8 mouse cellular contexts compared by ENCODE assay signal in the genomic region with DNA sequence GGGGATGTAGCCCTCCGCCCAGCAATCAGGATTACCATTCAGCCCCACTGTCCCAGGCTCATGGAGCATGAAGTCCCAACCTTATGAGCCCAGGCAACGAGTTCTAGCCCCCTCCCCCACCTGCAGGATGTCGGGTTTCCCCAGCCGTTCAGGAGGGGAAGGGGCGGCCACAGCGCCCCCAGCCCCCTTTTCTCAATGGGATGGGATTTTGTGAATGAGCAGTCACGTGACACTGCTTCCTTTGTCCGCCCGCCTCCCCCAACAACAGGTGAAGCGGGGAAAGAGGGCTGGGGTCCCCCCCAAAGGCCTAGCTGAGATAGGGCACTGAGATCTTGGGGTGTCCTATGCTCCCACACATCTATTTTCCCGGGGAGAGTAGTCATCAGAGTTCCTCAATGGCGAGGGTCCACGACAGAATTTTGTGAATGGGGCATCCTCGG. TPM values are rescaled to one million over a fixed set of nuclear protein-coding genes. Genes with fewer than 3 reads are reported as not detected.
DNase-seq lines count a peak whose midpoint lies in the region; ATAC-seq and TF ChIP-seq lines count a peak whose summit lies in the region.

No protein-coding gene starts in this region.

- H3K27me3 ChIP-seq in heart, embryonic 13.5 days (replicated peaks), result peaks cover 68% of the 10 kb centered on the region
- H3K27me3 ChIP-seq in CH12.LX (replicated peaks), result no peaks in the 10 kb centered on the region
- H3K27me3 ChIP-seq in hindbrain, embryonic 15.5 days, result peaks cover 29% of the 10 kb centered on the region
- H3K27me3 ChIP-seq in midbrain, embryonic 16.5 days (ENCODE audit: control insufficient read depth, insufficient read depth, low read depth, low read length), result peaks cover 28% of the 10 kb centered on the region

- TF ChIP-seq RAD21 in CH12.LX (IDR thresholded peaks at IDR 0.05; ENCODE audit: low read depth, low read length), result no peak

- no peaks in the 10 kb centered on the region for H3K79me2 ChIP-seq in CH12.LX (replicated peaks; ENCODE audit: control insufficient read depth, extremely low read depth, insufficient read depth, poor library complexity, severe bottlenecking)

- under 1% methylated on average over 14 of the region's 14 CpGs for WGBS in heart, embryonic 13.5 days
- whole genome bisulfite sequencing in hindbrain, embryonic 15.5 days, result under 1% methylated on average over 14 of the region's 14 CpGs
- WGBS in midbrain, embryonic 16.5 days, result 0% methylated on average over 12 of the region's 14 CpGs

- peaks cover 13% of the 10 kb centered on the region for H3K36me3 ChIP-seq in heart, embryonic 13.5 days
- H3K36me3 ChIP-seq in CH12.LX (replicated peaks in 1 of 2; ENCODE audit: control insufficient read depth in 1 of 2, insufficient read depth in 1 of 2, low read length in 1 of 2), result peaks cover 21 to 45% of the 10 kb centered on the region in 2 experiments
- peaks cover 20% of the 10 kb centered on the region for H3K36me3 ChIP-seq in hindbrain, embryonic 15.5 days
- peaks cover under 1% of the 10 kb centered on the region for H3K36me3 ChIP-seq in midbrain, embryonic 16.5 days (ENCODE audit: control insufficient read depth, insufficient read depth, low read length)

- intact Hi-C loops in heart, postnatal 14 days (cut with DNase I), result no loop called here

- peak overlapping the region; percentile 78 for H3K9ac ChIP-seq in heart, embryonic 13.5 days
- H3K9ac ChIP-seq in CH12.LX (ENCODE audit: insufficient read depth, low read depth), result peak overlapping the region; percentile 75
- peak overlapping the region; percentile 68 for H3K9ac ChIP-seq in hindbrain, embryonic 15.5 days
- H3K9ac ChIP-seq in midbrain, embryonic 16.5 days (ENCODE audit: low read depth, low read length), result peak overlapping the region; percentile 80

- peaks cover 45% of the 10 kb centered on the region for H3K4me1 ChIP-seq in heart, embryonic 13.5 days
- peaks cover 14 to 40% of the 10 kb centered on the region in 2 experiments for H3K4me1 ChIP-seq in CH12.LX (ENCODE audit: control insufficient read depth in 1 of 2, insufficient read depth in 2 of 2)
- H3K4me1 ChIP-seq in hindbrain, embryonic 15.5 days (replicated peaks), result peaks cover 34% of the 10 kb centered on the region
- peaks cover 22% of the 10 kb centered on the region for H3K4me1 ChIP-seq in midbrain, embryonic 16.5 days (ENCODE audit: control insufficient read depth, insufficient read depth, low read length)

- TF ChIP-seq POLR2A in CH12.LX (IDR thresholded peaks at IDR 0.05; ENCODE audit: low read depth, low read length), result no peak

- TF ChIP-seq EP300 in CH12.LX (IDR thresholded peaks at IDR 0.05; ENCODE audit: low read length), result no peak

- DNase-seq in heart, postnatal 14 days, result no peak
- DNase-seq in CH12.LX (ENCODE audit: extremely low read depth), result no peak
- DNase-seq in cerebellum, adult 9-10 months, result peak; percentile 69
- no peak for DNase-seq in urinary bladder, postnatal 25 days (ENCODE audit: low spot score)
- DNase-seq in left cerebral cortex, adult 11 months (ENCODE audit: low spot score), result no peak

- dilution Hi-C loops in CH12.LX (cut with MboI; ENCODE audit: extremely low pct_ligation_motif_present, extremely low pct_unique_long_range_greater_than_20kb, low sequenced_read_pairs), result no loop called here

- ATAC-seq in heart, embryonic 13.5 days (ENCODE audit: extremely low read depth, insufficient number of reproducible peaks, low FRiP score, low TSS enrichment), result no peak
- ATAC-seq in hindbrain, embryonic 15.5 days (ENCODE audit: low FRiP score, low read depth), result peak; percentile 20; the same call in 1 of the 2 replicates
- peak; percentile 20 for ATAC-seq in midbrain, embryonic 16.5 days

- peak overlapping the region; percentile 62 for H3K4me3 ChIP-seq in heart, embryonic 13.5 days
- H3K4me3 ChIP-seq in CH12.LX (replicated peaks in 1 of 3; ENCODE audit: low read depth in 2 of 3, low read length in 2 of 3, poor library complexity in 1 of 3), result peak overlapping the region; percentile 66 to 85 (median 76)
- peak overlapping the region; percentile 81 for H3K4me3 ChIP-seq in hindbrain, embryonic 15.5 days
- H3K4me3 ChIP-seq in midbrain, embryonic 16.5 days (ENCODE audit: low read depth, low read length), result peak overlapping the region; percentile 75

- no peak for TF ChIP-seq CTCF in CH12.LX (conservative IDR thresholded peaks at IDR 0.05 in 1 of 2, IDR thresholded peaks at IDR 0.05 in 1 of 2; ENCODE audit: low read depth in 2 of 2, low read length in 2 of 2)

- in situ Hi-C loops in CH12.LX (cut with MboI; ENCODE audit: low pct_ligation_motif_present, low pct_unique_long_range_greater_than_20kb, low sequenced_read_pairs), result no loop called here

- H3K27ac ChIP-seq in heart, embryonic 13.5 days (replicated peaks), result 0 out of 2 replicates have a peak overlapping the region, but pooled peaks have one; percentile 72
- H3K27ac ChIP-seq in CH12.LX (ENCODE audit: insufficient read depth, low read depth), result no peak overlapping the region; the same call in 1 of the 2 replicates
- peak overlapping the region; percentile 91 for H3K27ac ChIP-seq in hindbrain, embryonic 15.5 days (replicated peaks)
- peak overlapping the region; percentile 91 for H3K27ac ChIP-seq in midbrain, embryonic 16.5 days (ENCODE audit: low read length)

- H3K9me3 ChIP-seq in heart, embryonic 13.5 days, result no peaks in the 10 kb centered on the region
- no peaks in the 10 kb centered on the region for H3K9me3 ChIP-seq in CH12.LX (replicated peaks; ENCODE audit: low read length)
- no peaks in the 10 kb centered on the region for H3K9me3 ChIP-seq in hindbrain, embryonic 15.5 days
- no peaks in the 10 kb centered on the region for H3K9me3 ChIP-seq in midbrain, embryonic 16.5 days (replicated peaks; ENCODE audit: control insufficient read depth, low read length, poor library complexity, severe bottlenecking)

- peak overlapping the region; percentile 74 for H3K4me2 ChIP-seq in heart, embryonic 13.5 days
- H3K4me2 ChIP-seq in CH12.LX (ENCODE audit: insufficient read depth, low read depth, poor library complexity, severe bottlenecking), result peak overlapping the region; percentile 84
- H3K4me2 ChIP-seq in hindbrain, embryonic 15.5 days, result peak overlapping the region; percentile 65
- H3K4me2 ChIP-seq in midbrain, embryonic 16.5 days (ENCODE audit: low read length), result peak overlapping the region; percentile 61

TF ChIP-seq in CH12.LX, 34 proteins besides CTCF, POLR2A, EP300 and RAD21 (continues in another document):
- peak; percentile 65 for TF ChIP-seq USF1 (IDR thresholded peaks at IDR 0.05; ENCODE audit: low read depth, low read length)
- no peak for TF ChIP-seq HCFC1 (IDR thresholded peaks at IDR 0.05; ENCODE audit: low read depth, low read length)
- peak; percentile 42 for TF ChIP-seq USF2 (conservative IDR thresholded peaks at IDR 0.05; ENCODE audit: low read depth, low read length)
- TF ChIP-seq BHLHE40 (IDR thresholded peaks at IDR 0.05; ENCODE audit: low read depth, low read length), result peak; percentile 52; the same call in 1 of the 2 replicates
- TF ChIP-seq POLR2AphosphoS2 (IDR thresholded peaks at IDR 0.05; ENCODE audit: low read depth, low read length), result no peak
- TF ChIP-seq ZNF384 (IDR thresholded peaks at IDR 0.05; ENCODE audit: low read depth, low read length), result no peak
- TF ChIP-seq TCF12 (IDR thresholded peaks at IDR 0.05; ENCODE audit: low read depth, low read length), result no peak

RNA-seq across cellular contexts. Expression of gene Ggn, which starts 1.2 kb away (rescaled TPM):
- 0.33 and 0.48 TPM in 2 replicates for polyA plus RNA-seq in heart, embryonic 13.5 days (2015; fragmentation: Nextera tagmentation; extraction: Ambion mirVana)
- total RNA-seq in heart, postnatal 14 days (2021), result 1 to 10 TPM; 1.0 to 1.3 TPM
- total RNA-seq in CH12.LX (2012; rRNA removed), result 0.30 and 0.38 TPM in 2 replicates
- total RNA-seq in CH12.LX (2014; rRNA removed), result 0.13 TPM in 1 of 2 replicates, not detected in the other
- 1.0 and 1.5 TPM in 2 replicates for polyA plus RNA-seq in CH12.LX (2012; ENCODE audit: insufficient read length, low read depth)
- polyA plus RNA-seq in hindbrain, embryonic 15.5 days (2015; fragmentation: Nextera tagmentation; extraction: Ambion mirVana), result 0.46 and 0.70 TPM in 2 replicates
- 0.54 and 1.1 TPM in 2 replicates for polyA plus RNA-seq in midbrain, embryonic 16.5 days (2015; fragmentation: Nextera tagmentation; extraction: Ambion mirVana)

RNA-seq across cellular contexts. Expression of gene Spred3, which starts 1.4 kb away (rescaled TPM):
- 1.3 and 1.5 TPM in 2 replicates for polyA plus RNA-seq in heart, embryonic 13.5 days (2015; fragmentation: Nextera tagmentation; extraction: Ambion mirVana)
- total RNA-seq in heart, postnatal 14 days (2021), result 1 to 10 TPM in 1 of 2 experiments, under 1 TPM in 1; 0.95 to 1.5 TPM
- total RNA-seq in CH12.LX (2012; rRNA removed), result 2.2 and 3.3 TPM in 2 replicates
- 1.2 and 1.6 TPM in 2 replicates for total RNA-seq in CH12.LX (2014; rRNA removed)
- 6.0 and 6.6 TPM in 2 replicates for polyA plus RNA-seq in CH12.LX (2012; ENCODE audit: insufficient read length, low read depth)
- 9.5 and 11.9 TPM in 2 replicates for polyA plus RNA-seq in hindbrain, embryonic 15.5 days (2015; fragmentation: Nextera tagmentation; extraction: Ambion mirVana)
- 10.7 TPM in 2 replicates for polyA plus RNA-seq in midbrain, embryonic 16.5 days (2015; fragmentation: Nextera tagmentation; extraction: Ambion mirVana)

RNA-seq across cellular contexts. Expression of gene Psmd8, which starts 11.7 kb away (rescaled TPM):
- 209 and 219 TPM in 2 replicates for polyA plus RNA-seq in heart, embryonic 13.5 days (2015; fragmentation: Nextera tagmentation; extraction: Ambion mirVana)
- total RNA-seq in heart, postnatal 14 days (2021), result 100 to 1,000 TPM; 142 to 149 TPM
- 321 and 335 TPM in 2 replicates for total RNA-seq in CH12.LX (2012; rRNA removed)
- total RNA-seq in CH12.LX (2014; rRNA removed), result 455 and 479 TPM in 2 replicates
- polyA plus RNA-seq in CH12.LX (2012; ENCODE audit: insufficient read length, low read depth), result 308 and 348 TPM in 2 replicates
- 272 and 274 TPM in 2 replicates for polyA plus RNA-seq in hindbrain, embryonic 15.5 days (2015; fragmentation: Nextera tagmentation; extraction: Ambion mirVana)
- 287 TPM in 2 replicates for polyA plus RNA-seq in midbrain, embryonic 16.5 days (2015; fragmentation: Nextera tagmentation; extraction: Ambion mirVana)

RNA-seq across cellular contexts. Expression of gene Fam98c, which starts 12.8 kb away (rescaled TPM):
- polyA plus RNA-seq in heart, embryonic 13.5 days (2015; fragmentation: Nextera tagmentation; extraction: Ambion mirVana), result 11.0 and 11.9 TPM in 2 replicates
- 10 to 100 TPM; 11.9 to 13.7 TPM for total RNA-seq in heart, postnatal 14 days (2021)
- 13.8 and 14.5 TPM in 2 replicates for total RNA-seq in CH12.LX (2012; rRNA removed)
- total RNA-seq in CH12.LX (2014; rRNA removed), result 13.0 and 14.1 TPM in 2 replicates
- polyA plus RNA-seq in CH12.LX (2012; ENCODE audit: insufficient read length, low read depth), result 15.2 and 17.9 TPM in 2 replicates
- polyA plus RNA-seq in hindbrain, embryonic 15.5 days (2015; fragmentation: Nextera tagmentation; extraction: Ambion mirVana), result 33.0 and 37.9 TPM in 2 replicates
- polyA plus RNA-seq in midbrain, embryonic 16.5 days (2015; fragmentation: Nextera tagmentation; extraction: Ambion mirVana), result 23.7 and 28.3 TPM in 2 replicates

RNA-seq across cellular contexts. Expression of gene Rasgrp4, which starts 34.2 kb away (rescaled TPM):
- 0.56 and 0.62 TPM in 2 replicates for polyA plus RNA-seq in heart, embryonic 13.5 days (2015; fragmentation: Nextera tagmentation; extraction: Ambion mirVana)
- 1 to 10 TPM; 1.0 to 2.0 TPM for total RNA-seq in heart, postnatal 14 days (2021)
- total RNA-seq in CH12.LX (2012; rRNA removed), result 0.88 and 1.4 TPM in 2 replicates
- 0.26 and 0.58 TPM in 2 replicates for total RNA-seq in CH12.LX (2014; rRNA removed)
- polyA plus RNA-seq in CH12.LX (2012; ENCODE audit: insufficient read length, low read depth), result 2.9 and 3.2 TPM in 2 replicates
- 0.87 and 0.91 TPM in 2 replicates for polyA plus RNA-seq in hindbrain, embryonic 15.5 days (2015; fragmentation: Nextera tagmentation; extraction: Ambion mirVana)
- polyA plus RNA-seq in midbrain, embryonic 16.5 days (2015; fragmentation: Nextera tagmentation; extraction: Ambion mirVana), result 0.83 and 1.0 TPM in 2 replicates
